Mouse (Mus musculus): ENCODE measurements around the gene Gbp9. TPM values are rescaled to one million over a fixed set of nuclear protein-coding genes. Genes with fewer than 3 reads are reported as not detected.
"Not testable (repeated sequence)": the region's sequence is repeated elsewhere in the genome, so short reads cannot be mapped to it uniquely, and the experiment has no call there.

Gene Gbp9
- total RNA-seq (2022), result 1 to 10 TPM; 1.6 to 3.9 (median 2.8) TPM

DNA sequence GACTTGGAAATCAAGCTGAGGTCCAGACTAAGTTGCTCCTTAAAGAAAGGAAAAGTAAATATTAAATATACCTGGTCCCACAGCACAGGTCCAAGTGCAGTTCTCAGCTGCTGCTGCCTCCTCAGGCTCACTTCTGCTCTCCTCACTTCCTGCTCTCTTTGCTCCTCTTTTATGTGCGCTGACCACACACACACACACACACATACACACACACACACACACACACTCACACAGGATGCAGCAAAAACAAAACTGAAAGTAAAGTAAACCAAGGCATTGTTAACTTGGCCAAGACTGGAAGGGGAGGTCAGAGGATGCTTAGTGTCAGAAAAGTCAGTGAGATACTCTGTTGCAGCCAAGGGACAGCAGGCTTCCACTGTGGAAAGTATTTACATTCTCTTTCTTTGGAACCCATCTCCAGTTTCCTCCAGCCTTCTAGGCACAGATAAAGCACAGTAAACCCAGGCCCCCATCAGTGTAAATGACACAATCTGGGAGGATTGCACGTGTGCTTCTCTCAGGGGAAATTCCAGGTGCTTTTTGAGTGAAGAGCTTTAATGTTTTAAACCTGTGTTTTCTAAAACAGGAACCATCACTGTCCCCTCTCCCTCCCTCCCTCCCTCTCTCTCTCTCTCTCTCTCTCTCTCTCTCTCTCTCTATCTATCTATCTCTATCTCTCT lies at the start of gene Gbp9, which contains the start of the genes Gbp8 and Gbp4:
Gene Gbp9 (minus strand): TSS at position 131 of the 680 bp plus-strand sequence.
Gene Gbp8 (minus strand): TSS at position 132 of the 680 bp plus-strand sequence.
Gene Gbp4 (minus strand): TSS at position 178 of the 680 bp plus-strand sequence.
- not testable (repeated sequence) for DNase-seq (ENCODE audit: low spot score in 2 of 2)

DNA sequence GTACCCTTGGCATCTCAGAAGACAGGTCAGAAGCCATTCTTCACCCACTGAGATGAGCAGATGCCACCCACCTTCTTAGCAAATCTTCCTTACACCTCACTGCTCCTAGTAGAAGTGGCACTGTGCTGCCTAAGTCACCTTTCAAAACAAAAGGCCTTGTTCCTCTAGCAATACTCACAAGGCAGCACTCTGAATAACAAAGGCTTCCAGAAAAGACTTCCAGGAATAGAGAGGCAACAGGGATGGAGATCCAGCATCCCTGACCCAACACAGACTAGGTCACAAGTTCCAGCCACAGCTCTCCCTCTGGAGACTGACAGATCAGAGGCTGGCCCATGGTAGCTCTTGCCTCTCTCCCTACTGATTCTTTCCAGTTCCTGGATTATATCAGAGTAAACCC lies 42.1 kb upstream of the Gbp9 start:
- DNase-seq (ENCODE audit: low spot score in 2 of 2), result no peak

DNA sequence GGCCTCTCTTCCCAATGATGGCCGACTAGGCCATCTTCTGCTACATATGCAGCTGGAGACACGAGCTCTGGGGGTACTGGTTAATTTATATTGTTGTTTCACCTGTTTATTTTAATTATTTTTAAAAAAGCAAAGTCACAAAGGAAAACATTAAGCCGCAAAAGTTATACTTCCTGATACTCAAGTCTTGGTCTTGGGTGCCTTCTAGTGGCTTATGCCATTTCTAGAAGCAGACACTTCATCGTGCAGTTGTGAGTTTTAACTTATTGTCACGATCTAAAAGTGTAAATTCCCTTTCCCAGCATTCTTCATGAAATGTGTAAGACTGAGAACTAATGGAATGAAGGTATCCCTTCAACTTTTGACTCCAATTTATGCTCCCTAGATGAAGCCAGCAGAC lies 17.2 kb upstream of the Gbp9 start:
- no peak for DNase-seq (ENCODE audit: low spot score in 2 of 2)

DNA sequence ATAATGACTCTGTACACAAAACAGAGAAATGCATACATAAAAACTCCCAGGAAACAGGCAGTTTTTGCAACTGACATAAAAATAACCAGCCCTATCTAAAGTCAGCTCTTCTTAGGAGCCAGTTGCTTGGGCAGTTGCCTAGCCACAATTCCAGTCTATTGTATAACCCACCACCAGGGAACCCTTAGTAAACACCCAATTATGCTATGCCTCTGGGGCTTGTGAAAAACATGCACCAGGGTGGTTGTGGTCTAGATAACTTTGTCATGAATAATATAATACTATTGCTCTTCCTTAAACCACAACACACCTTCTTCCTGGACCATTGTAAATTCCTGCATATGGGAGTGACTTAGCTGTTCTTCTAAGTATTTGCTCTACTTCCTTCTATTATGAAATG lies 14.7 kb upstream of the Gbp9 start:
- DNase-seq (ENCODE audit: low spot score in 2 of 2), result no peak

DNA sequence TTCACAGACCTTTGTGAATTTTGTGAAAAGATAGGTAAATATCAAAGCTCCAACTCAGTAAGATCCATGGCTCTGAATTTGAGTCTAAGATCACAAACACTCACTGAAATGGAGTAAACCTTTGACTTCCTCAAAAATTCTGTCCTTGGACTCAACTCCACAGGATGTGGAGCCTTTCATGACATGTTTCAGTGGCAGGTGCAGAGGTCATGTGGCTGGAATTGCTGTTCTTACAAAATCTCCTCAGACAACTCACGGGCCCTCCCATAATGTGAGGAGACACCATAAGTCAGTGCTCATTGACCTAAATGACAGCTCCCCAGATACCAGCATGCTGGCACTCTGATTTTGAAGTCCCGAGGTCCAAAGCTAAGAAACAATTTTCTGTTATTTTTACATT lies 8.7 kb upstream of the Gbp9 start:
- not testable (repeated sequence) for DNase-seq (ENCODE audit: low spot score in 2 of 2)

DNA sequence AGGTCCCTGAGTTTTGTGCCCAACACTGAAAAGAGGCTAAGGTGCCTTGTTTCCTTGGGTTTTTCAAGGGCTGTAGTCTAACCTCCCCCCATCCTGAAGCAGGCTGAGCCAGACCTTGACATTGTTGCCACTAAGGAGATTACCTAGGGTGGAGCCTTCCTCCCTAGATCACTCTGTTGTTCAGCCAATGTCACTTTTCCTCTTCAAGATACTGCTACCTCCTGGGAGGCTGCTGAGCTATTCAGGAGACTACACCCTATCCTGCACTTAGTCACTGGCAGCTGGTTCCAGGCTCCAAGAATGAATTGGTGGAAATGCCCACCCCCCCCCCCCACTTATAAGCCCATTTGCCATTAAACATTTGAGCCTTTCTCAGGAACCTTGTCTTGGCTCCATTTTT lies 7.1 kb upstream of the Gbp9 start:
- DNase-seq (ENCODE audit: low spot score in 2 of 2), result no peak

DNA sequence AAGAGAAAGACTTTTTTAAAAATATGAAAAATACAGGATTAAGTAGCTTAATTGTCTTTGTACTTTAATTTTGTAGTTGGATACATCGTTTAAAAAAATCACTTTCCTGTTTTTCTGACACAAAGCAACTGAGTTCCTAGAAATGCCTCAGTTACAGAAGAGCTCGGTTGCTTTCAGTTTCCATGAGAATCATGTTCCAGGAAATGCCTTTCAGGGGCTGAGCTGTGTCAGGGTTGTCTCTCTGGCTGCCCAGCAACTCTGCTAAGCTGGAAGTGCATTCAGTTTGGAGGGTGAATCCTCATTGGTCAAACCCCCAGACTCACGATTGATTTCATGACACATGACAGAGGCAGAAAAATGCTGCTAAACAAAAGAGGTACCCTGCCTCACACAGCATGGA lies 6.4 kb upstream of the Gbp9 start:
- not testable (repeated sequence) for DNase-seq (ENCODE audit: low spot score in 2 of 2)

DNA sequence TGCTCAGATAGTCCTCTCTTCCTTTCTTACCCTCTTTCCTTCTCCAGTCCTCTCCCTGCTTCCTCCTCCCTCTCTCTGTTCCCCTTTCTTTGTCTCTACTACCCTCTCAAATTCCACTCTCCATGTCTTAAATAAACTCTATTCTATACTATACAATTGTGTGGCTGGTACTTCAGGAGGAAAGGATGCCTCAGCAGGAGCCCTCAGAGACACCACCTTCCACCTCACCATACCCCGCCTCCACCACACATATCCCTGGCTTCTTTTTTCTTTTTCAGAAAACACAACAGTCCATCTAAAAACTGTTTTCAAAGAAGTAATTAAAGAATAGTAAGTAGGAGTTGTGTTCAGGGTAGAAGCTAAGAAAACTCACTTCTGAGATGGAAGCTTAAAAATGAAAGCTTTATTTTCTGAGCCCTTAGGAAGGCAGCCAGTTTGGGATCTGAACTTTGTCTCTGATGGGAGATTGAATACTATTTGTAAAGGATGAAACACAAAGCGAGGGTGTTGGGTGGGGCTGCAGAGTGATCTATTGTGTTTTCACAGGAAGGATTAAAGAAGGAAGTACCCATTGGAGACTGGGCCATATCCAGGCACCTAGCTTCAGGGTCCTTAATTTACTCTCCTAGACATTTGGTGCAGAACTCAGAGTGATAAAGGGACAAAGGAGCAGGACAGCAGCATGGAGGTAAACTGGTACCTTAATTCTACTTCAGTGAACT lies 911 bp upstream of the Gbp9 start:
- not testable (repeated sequence) for DNase-seq (ENCODE audit: low spot score in 2 of 2)

DNA sequence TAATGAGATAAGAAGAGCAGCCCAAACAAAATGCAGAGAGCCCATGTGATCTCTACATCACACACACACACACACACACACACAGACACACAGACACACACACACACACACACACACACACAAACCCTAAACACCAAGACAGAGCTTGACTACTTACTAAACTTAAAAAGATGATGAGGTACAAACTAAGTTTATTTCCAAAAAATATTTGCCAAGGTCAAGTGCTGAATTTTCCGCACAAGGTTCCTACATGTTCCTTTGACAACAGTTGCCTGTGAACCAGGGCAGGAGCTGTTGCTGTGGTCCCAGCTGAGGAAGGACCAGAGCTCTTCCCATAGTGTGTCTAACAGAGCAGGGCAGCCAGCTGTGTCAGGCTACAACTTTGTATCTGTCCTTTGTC lies 433 bp downstream of the Gbp9 start:
- no peak for DNase-seq (ENCODE audit: low spot score in 2 of 2)

DNA sequence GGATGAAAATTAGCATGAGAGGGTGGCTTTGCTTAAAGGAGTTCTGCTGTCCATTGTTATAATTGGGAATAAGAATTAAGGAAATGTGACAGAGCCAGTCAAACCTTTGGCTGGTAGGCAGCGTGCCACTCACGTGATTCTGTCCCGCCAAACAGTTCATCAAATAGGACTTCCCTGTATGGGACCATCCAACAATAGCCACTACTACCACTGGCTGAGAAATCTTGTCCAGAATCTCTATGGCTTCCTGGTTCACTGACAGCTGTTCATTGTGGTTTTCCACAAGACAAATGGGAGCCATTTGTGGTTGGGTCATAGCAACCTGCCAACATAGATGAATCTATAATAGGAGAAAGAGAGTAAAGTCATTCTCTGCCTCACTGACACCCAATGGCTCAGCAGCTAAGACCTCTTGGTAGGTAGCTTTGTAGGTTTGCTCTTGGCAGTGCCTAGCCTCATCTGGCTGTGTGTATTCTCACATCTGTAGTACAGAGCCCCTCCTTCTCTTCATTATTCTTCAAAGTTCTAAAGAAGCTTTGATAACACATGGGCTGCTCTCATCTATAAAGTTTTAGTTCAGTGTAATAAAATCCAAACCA lies 2.5 kb downstream of the Gbp9 start:
- DNase-seq (ENCODE audit: low spot score in 2 of 2), result not testable (repeated sequence)

DNA sequence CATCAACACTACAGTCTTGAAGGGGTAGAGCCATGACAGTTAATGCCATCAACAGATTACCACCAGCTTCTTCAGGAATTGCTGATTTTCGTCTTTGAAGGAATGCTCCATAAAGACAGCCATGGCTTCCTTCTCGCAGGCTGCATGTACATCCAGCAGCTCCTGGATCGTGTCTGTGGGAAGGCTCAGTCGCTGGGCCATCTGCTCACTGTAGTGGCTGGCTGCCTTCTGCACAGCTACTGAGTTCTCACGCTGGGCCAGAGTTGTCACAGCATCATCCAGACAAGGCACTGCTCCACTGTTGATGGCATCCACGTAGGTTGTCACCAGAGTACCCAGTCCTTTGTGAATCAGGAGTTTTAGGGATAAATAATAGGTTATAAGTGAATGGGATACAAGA lies 17.6 kb downstream of the Gbp9 start:
- DNase-seq (ENCODE audit: low spot score in 2 of 2), result peak; percentile 3 to 18

DNA sequence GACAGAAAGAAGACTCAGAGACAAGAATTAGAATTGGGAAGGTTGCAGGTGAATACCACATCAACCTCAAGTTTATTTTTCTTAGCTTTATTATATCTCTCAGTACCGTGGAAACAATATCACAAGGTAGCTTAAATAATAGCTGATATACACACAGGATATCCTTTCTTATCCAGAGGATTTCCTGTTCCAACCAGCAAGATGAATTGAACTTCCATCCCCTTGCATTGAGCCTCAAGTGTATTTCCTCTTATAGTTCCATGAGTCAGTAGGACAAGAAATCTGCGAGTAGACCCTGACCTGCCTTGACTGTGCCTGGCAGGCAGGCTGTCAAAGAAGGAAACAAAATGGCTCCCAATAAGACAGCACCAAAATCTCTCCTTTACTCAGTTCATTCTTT lies 23.6 kb downstream of the Gbp9 start:
- DNase-seq (ENCODE audit: low spot score in 2 of 2), result no peak

DNA sequence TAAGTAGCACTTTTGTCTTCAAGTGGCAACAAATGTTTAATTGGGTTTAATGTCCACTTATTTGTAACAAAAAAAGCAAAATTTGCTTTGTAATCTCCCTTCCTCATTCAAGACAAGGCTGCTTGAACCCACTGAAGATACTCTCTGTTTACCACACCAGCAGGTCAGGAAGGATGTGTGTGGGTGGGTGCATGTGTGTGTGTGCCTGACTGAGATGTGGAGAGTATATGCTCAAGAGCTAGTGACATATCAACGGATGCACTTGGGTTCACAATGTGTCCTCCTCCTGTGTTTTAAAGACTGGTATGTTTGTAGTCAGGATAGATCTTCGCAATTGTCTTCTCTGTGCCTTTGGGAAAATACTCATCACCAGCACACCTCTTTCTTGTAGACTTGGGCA lies 24.6 kb downstream of the Gbp9 start:
- no peak for DNase-seq (ENCODE audit: low spot score in 2 of 2)

DNA sequence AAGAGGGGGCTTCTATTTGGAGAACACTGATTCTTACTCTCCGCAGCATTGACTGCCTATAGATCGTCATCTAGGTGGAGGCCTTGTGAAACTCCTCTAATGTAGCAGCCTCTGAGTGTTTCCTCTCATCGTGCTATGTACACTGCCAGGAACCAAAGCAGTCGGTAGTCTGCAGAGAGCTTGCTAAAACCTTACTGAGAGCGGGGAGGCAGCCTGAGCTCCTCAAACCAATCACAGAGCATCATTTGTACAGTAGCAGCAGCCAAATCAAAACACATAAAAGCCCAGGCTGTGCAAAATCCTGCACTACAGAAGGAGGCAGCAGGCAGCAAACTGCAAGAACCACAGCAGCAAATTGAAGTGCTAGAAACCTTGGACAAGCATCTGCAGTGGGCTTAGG lies 25.7 kb downstream of the Gbp9 start:
- no peak for DNase-seq (ENCODE audit: low spot score in 2 of 2)

DNA sequence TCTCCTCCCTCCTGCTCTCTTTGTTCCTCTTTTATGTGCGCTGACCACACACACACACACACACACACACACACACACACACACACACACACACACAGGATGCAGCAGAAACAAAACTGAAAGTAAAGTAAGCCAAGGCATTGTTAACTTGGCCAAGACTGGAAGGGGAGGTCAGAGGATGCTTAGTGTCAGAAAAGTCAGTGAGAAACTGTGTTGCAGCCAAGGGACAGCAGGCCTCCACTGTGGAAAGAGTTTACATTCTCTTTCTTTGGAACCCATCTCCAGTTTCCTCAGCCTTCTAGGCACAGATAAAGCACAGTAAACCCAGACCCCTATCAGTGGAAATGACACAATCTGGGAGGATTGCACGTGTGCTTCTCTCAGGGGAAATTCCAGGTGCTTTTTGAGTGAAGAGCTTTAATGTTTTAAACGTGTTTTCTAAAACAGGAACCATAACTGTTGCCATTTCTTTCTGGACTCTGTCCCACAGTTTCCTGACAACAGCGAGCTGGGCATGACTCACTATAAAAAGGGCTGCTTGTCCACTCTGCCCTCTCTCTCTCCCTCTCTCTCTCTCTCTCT lies 29.0 kb downstream of the Gbp9 start:
- DNase-seq (ENCODE audit: low spot score in 2 of 2), result not testable (repeated sequence)

DNA sequence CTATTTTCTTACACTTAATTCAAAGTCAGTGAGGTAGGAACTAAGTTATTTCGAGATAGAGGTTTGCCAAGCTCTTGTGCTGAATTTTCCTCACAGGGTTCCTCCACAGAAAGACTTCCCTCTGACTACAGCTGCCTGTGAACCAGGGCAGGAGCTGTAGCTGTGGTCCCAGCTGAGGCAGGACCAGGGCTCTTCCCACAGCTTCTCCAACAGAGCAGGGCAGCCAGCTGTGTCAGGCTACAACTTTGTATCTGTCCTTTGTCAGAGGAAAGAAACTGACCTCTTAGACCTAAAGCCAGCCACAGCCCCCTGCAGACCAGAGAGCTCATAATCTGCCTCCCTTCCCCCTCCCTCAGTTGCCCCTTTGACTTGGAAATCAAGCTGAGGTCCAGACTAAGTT lies 29.6 kb downstream of the Gbp9 start:
- DNase-seq (ENCODE audit: low spot score in 2 of 2), result not testable (repeated sequence)

DNA sequence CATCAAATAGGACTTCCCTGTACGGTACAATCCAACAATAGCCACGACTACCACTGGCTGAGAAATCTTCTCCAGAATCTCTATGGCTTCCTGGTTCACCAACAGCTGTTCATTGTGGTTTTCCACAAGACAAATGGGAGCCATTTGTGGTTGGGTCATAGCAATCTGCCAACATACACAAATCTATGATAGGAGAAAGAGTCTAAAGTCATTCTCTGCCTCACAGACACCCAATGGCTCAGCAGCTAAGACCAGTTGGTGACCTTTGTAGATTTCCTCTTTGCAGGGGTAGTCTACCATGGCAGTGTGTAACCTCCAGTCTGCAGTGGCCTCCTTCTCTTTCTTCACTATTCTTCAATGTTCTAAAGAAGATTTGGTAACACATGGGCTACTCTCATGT lies 33.6 kb downstream of the Gbp9 start:
- DNase-seq (ENCODE audit: low spot score in 2 of 2), result not testable (repeated sequence)

DNA sequence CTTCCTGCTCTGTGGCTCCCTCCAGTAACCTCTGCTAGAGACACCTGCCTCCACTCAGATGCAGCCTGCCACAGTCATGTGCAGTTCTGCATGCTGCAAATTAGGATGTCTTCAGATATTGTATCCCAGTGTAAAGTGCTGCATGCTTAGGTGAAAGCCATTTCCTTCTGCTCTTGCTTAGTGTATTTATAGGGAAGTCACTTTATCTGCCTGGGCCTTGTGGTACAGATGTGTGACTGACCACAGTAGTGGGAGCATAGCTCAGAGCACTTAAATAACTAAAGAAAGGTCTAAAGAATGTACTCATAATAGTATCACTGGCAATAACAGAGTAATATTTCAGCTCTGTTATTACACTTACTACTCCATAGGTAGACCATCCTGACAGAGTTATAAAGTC lies 57.4 kb downstream of the Gbp9 start:
- no peak for DNase-seq (ENCODE audit: low spot score in 2 of 2)

DNA sequence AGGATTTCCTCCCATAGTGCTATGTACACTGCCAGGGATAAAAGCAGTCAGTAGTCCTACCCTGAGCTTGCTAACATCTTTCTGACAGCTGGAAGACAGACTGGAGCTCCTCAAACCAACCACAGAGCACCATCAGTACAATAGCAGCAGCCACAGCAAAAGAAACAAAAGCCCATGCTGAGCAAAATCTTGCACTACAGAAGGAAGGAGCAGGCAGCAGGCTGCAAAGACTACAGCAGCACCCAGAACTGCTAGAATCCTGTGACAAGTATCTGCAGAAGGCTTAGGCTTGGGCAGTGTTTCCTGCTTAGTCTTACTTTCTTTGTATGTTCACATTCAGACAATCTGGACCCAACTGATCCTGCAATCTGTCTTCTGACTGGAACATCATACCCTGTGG lies 71.0 kb downstream of the Gbp9 start:
- not testable (repeated sequence) for DNase-seq (ENCODE audit: low spot score in 2 of 2)

DNA sequence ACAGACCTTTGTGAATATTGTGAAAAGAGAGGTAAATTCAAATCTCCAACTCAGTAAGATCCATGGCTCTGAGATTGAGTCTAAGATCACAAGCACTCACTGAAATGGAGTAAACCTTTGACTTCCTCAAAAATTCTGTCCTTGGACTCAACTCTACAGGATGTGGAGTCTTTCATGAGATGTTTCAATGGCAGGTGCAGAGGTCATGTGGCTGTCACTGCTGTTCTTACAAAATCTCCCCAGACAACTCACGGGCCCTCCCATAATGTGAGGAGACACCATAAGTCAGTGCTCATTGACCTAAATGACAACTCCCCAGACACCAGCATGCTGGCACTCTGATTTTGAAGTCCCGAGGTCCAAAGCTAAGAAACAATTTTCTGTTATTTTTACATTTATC lies 74.9 kb downstream of the Gbp9 start:
- not testable (repeated sequence) for DNase-seq (ENCODE audit: low spot score in 2 of 2)

DNA sequence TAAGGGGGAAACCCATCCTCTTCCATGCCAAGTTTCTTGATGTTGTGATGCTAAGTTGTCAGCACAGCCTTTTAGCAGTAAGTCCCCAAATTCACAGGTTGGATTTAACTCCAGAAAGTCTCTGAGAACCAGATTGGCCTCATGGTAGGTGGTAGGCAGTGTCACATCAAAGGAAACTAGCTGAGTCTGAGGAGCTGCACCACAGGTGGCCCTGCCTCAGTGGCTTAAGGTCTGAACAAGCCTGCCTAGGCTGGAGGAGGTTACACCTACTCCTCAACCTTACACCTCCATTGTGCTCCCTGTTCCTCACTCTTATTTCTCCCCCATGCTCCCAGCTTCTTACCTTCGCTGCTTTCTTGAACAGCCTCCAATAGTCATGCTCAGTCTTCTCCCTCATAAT lies 76.0 kb downstream of the Gbp9 start:
- no peak for DNase-seq (ENCODE audit: low spot score in 2 of 2)

DNA sequence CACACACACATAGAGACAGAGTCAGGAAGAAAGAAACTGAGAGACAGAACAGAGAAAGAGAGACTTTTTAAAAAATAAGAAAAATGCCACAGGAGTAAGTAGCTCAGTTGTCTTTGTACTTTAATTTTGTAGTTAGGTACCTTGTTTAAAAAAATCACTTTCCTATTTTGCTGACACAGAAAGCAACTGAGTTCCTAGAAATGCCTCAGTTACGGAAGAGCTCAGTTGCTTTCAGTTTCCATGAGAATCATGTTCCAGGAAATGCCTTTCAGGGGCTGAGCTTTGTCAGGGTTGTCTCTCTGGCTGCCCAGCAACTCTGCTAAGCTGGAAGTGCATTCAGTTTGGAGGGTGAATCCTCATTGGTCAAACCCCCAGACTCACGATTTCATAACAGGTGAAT lies 76.9 kb downstream of the Gbp9 start:
- DNase-seq (ENCODE audit: low spot score in 2 of 2), result not testable (repeated sequence)

All from layer of hippocampus, adult 8-10 months (tissue).